Mouse (Mus musculus) ES-CJ7 (cell line): ENCODE results near the gene Gdf3.

ENCODE experiments used
- DNase-seq: peaks from one replicate; pipeline ENCODE4 v3.0.0; 2011; ENCODE audit warnings: low read depth, low spot score

Gdf3 gene

GRCm38 (mm10) chr6:122565070-122565784, 44.7 kb downstream of the Gdf3 start:
- peak; percentile 28 for DNase-seq

- peak; percentile 81 for DNase-seq
Measured at GRCm38 (mm10) chr6:122562463-122562862, 47.4 kb downstream of the Gdf3 start.

DNA sequence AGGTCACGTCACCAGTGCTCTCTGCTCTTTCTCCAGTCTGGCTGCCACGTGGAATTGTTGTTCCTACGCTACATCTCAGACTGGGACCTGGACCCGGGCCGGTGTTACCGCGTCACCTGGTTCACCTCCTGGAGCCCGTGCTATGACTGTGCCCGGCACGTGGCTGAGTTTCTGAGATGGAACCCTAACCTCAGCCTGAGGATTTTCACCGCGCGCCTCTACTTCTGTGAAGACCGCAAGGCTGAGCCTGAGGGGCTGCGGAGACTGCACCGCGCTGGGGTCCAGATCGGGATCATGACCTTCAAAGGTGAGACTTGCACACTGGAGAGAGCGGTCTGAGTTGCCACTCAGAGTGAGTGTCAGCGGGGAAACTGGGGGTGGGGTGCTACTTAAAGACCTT, 48.9 kb downstream of the Gdf3 start:
- DNase-seq = no peak

DNA sequence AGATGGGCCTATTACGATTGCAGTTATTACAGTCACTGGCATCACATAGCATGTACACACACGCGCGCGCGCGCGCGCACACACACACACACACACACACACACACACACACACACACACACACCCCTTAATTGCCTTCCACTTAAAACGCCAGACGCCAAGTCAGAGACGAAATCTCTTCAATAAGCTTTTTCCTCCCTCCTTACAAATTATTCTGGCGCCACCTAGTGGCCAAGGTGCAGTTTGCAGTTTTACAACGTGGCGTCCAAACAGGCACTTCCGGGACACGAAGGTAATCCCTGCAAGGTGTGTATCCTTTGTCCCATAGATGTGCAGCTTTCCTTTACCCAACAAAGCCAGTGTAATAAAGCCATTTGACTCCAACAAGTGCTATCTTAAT, 49.5 kb downstream of the Gdf3 start:
- peak; percentile 92 for DNase-seq

- peak; percentile 70 for DNase-seq
Measured at GRCm38 (mm10) chr6:122556959-122557561, 52.8 kb downstream of the Gdf3 start.
